Mouse (Mus musculus) MEL (cell line): Measurements from ENCODE around the gene Ccdc91.

Experiments
- BHLHE40 ChIP-seq: IDR thresholded peaks from 2 replicates; pipeline ENCODE4 v1.6.1; 2012; ENCODE audit warnings: low read depth, mild to moderate bottlenecking, inconsistent platforms, low read length, improper control_type of control experiment, borderline replicate concordance
- CTCF ChIP-seq, 3 experiments: IDR thresholded peaks in 2 of 3; conservative IDR thresholded peaks in 1 of 3; 2 replicates each; pipeline ENCODE4 v1.5.1; 2011 to 2012; ENCODE audit warnings: low read length in 3 of 3, low read depth in 2 of 3, mild to moderate bottlenecking in 2 of 3, improper control_type of control experiment in 1 of 3, inconsistent platforms in 1 of 3, mixed read lengths in 1 of 3, moderate library complexity in 1 of 3; ENCODE audit not compliant: control insufficient read depth in 1 of 3, insufficient read depth in 1 of 3, poor library complexity in 1 of 3, severe bottlenecking in 1 of 3
- EP300 ChIP-seq, 2 experiments: IDR thresholded peaks; 2 replicates each; pipeline ENCODE4 v1.6.1; 2011; ENCODE audit warnings: improper control_type of control experiment in 2 of 2, low read length in 2 of 2, low read depth in 1 of 2, mild to moderate bottlenecking in 1 of 2
- GABPA ChIP-seq: IDR thresholded peaks from 2 replicates; pipeline ENCODE4 v1.6.1; 2012; ENCODE audit warnings: low read depth, mild to moderate bottlenecking, inconsistent platforms, low read length, improper control_type of control experiment, moderate library complexity
- MXI1 ChIP-seq: IDR thresholded peaks from 2 replicates; pipeline ENCODE4 v1.6.1; 2011; ENCODE audit warnings: mild to moderate bottlenecking, low read depth, low read length, improper control_type of control experiment
- MYC ChIP-seq: IDR thresholded peaks from 2 replicates; pipeline ENCODE4 v1.6.1; 2011; ENCODE audit warnings: low read depth, mild to moderate bottlenecking, low read length, improper control_type of control experiment, moderate library complexity
- RAD21 ChIP-seq: IDR thresholded peaks from 2 replicates; pipeline ENCODE4 v1.6.1; 2011; ENCODE audit warnings: mild to moderate bottlenecking, low read depth, low read length, improper control_type of control experiment

- no peak for TF ChIP-seq RAD21
- TF ChIP-seq CTCF (IDR thresholded peaks at IDR 0.05 in 2 of 3, conservative IDR thresholded peaks at IDR 0.05 in 1 of 3; ENCODE audit: control insufficient read depth in 1 of 3, insufficient read depth in 1 of 3, low read depth in 2 of 3, low read length in 3 of 3, poor library complexity in 1 of 3, severe bottlenecking in 1 of 3), result no peak
- no peak for TF ChIP-seq MXI1
- TF ChIP-seq GABPA, result no peak
- no peak for TF ChIP-seq EP300 (IDR thresholded peaks at IDR 0.05; ENCODE audit: low read depth in 1 of 2, low read length in 2 of 2)
- TF ChIP-seq MYC, result no peak
- TF ChIP-seq BHLHE40, result no peak
These were observed 80.0 kb downstream of the Ccdc91 start for GRCm38 (mm10) chr6:147555591-147555990.
